Mouse (Mus musculus) liver, embryonic 14.5 days (tissue): ENCODE measurements at regions not wholly inside any gene's neighbourhood (a gene's known extent, or its start where the extent isn't known, plus 50 kb on each side); places are given as distances from the start of the nearest gene placed in this dataset.

Experiments
- ATAC-seq: fragments of 200-750 bp; cut with Nextera tagmentation; 2 replicates; pipeline ENCODE4 v1.8.0; 2017; ENCODE audit warnings: moderate number of reproducible peaks, mild to moderate bottlenecking, moderate library complexity; ENCODE audit not compliant: insufficient read depth
- DNase-seq, 3 experiments: peaks; one replicate each; pipeline ENCODE4 v3.0.0-alpha.2; 2012 to 2013; ENCODE audit warnings: low read depth in 3 of 3, low spot score in 3 of 3
- H3K27ac ChIP-seq: fragments of 300-500 bp; sonication (generic); 2 replicates; pipeline ENCODE4 v1.5.1; 2014; ENCODE audit warnings: moderate library complexity, mild to moderate bottlenecking, control low read depth, inconsistent platforms
- H3K27me3 ChIP-seq: fragments of 300-500 bp; sonication (generic); 2 replicates; pipeline ENCODE4 v1.6.1; 2014; ENCODE audit warnings: mild to moderate bottlenecking, low read length, moderate library complexity; ENCODE audit not compliant: control insufficient read depth, insufficient read depth
- H3K36me3 ChIP-seq: fragments of 300-500 bp; sonication (generic); replicated peaks from 2 replicates; pipeline ENCODE4 v1.6.1; 2014; ENCODE audit warnings: low read depth; ENCODE audit not compliant: control insufficient read depth, insufficient read depth
- H3K4me1 ChIP-seq, 2 experiments: fragments of 200-500 bp in 1 of 2; fragments of 300-500 bp in 1 of 2; sonication (generic) in 1 of 2; replicated peaks; 2 replicates each; pipeline ENCODE4 v1.6.1; 2012 to 2014; ENCODE audit warnings: antibody characterized with exemption in 1 of 2, inconsistent platforms in 1 of 2, low read length in 1 of 2; ENCODE audit not compliant: control insufficient read depth in 2 of 2, insufficient read depth in 2 of 2
- H3K4me2 ChIP-seq: fragments of 300-500 bp; sonication (generic); 2 replicates; pipeline ENCODE4 v1.6.1; 2014; ENCODE audit warnings: low read depth, mild to moderate bottlenecking, control low read depth, moderate library complexity
- H3K4me3 ChIP-seq, 2 experiments: fragments of 200-500 bp in 1 of 2; fragments of 300-500 bp in 1 of 2; sonication (generic) in 1 of 2; 2 replicates each; pipeline ENCODE4 v1.5.1; 2012 to 2014; ENCODE audit warnings: low read depth in 2 of 2, low read length in 2 of 2, mild to moderate bottlenecking in 2 of 2, control low read depth in 1 of 2, inconsistent platforms in 1 of 2, moderate library complexity in 1 of 2; ENCODE audit not compliant: insufficient read depth in 1 of 2
- H3K9ac ChIP-seq: fragments of 300-500 bp; sonication (generic); replicated peaks from 2 replicates; pipeline ENCODE4 v1.6.1; 2014; ENCODE audit warnings: mild to moderate bottlenecking, control low read depth, moderate library complexity
- H3K9me3 ChIP-seq: fragments of 300-500 bp; sonication (generic); 2 replicates; pipeline ENCODE4 v1.6.1; 2016; ENCODE audit warnings: low read length, mixed read lengths; ENCODE audit not compliant: control insufficient read depth
- CTCF ChIP-seq: IDR thresholded peaks from 2 replicates; pipeline ENCODE4 v1.5.1; 2016; ENCODE audit warnings: antibody characterized with exemption, low read depth, control low read depth
- EP300 ChIP-seq: IDR thresholded peaks from 2 replicates; pipeline ENCODE4 v1.6.1; 2016; ENCODE audit warnings: antibody characterized with exemption, low read depth
- WGBS: fragments of 180-500 bp; shearing (Covaris S2); extraction: QIAGEN DNeasy Blood & Tissue Kit; methylation state at CpG from one replicate; pipeline ENCODE4 v1.1.7; 2014; ENCODE audit not compliant: insufficient replicate concordance; 5-methylcytosine and 5-hydroxymethylcytosine counted together

GRCm38 (mm10) chr2:51073040-51073594 is 75.8 kb downstream of the Rnd3 start:
- peaks cover 0 to 2% of the 10 kb centered on the region in 2 experiments; a peak in 1 of 4 replicates for H3K4me1 ChIP-seq
- WGBS: 43% methylated on average over 14 of the region's 14 CpGs
- H3K9ac ChIP-seq: no peak overlapping the region
- DNase-seq: no peak
- H3K36me3 ChIP-seq: no peaks in the 10 kb centered on the region
- H3K4me2 ChIP-seq: no peak overlapping the region
- H3K9me3 ChIP-seq: no peaks in the 10 kb centered on the region
- no peak overlapping the region for H3K27ac ChIP-seq
- no peak for ATAC-seq
- no peaks in the 10 kb centered on the region for H3K27me3 ChIP-seq
- no peak for TF ChIP-seq EP300
- TF ChIP-seq CTCF: no peak
- no peak overlapping the region for H3K4me3 ChIP-seq

DNA sequence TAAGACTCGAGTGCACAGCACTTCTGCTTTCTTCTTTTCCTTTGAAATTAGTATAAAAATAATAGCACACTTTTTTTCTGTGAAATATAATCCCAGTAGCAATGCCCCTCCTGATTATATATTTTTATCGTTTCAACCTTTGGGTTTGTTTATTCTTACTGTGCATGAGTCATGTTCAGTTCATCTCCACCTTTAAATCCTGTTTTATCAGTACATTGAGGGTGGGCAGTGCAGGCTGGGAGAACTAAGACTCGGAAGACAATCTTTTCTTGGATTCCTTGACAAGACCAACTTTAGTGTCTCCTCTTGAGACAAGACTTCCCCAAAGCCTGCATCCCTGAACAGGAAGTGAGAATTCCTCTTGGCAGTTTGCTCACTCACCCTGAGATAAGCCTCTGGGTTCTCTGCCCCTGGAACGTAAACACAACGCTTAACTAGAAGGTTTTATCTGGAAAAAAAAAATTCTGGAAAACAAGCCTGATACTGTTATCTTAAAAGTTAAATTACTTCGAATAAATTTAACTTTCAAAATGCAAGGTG is 76.5 kb downstream of the Rnd3 start:
- H3K4me1 ChIP-seq: peaks cover 0 to 2% of the 10 kb centered on the region in 2 experiments; a peak in 1 of 4 replicates
- no peak overlapping the region for H3K9ac ChIP-seq
- H3K4me3 ChIP-seq: no peak overlapping the region
- no peak overlapping the region for H3K27ac ChIP-seq
- ATAC-seq (no peak), DNase-seq (no peak)
- 15% methylated on average over 6 of the region's 6 CpGs for WGBS
- no peaks in the 10 kb centered on the region for H3K9me3 ChIP-seq
- no peaks in the 10 kb centered on the region for H3K27me3 ChIP-seq
- TF ChIP-seq CTCF: no peak
- TF ChIP-seq EP300: no peak
- no peak overlapping the region for H3K4me2 ChIP-seq
- no peaks in the 10 kb centered on the region for H3K36me3 ChIP-seq

GRCm38 (mm10) chr2:51070902-51071301 is 78.0 kb downstream of the Rnd3 start:
- WGBS: 54% methylated on average over 2 of the region's 2 CpGs
- ATAC-seq: no peak
- Histone ChIP-seq H3K27ac (no peak overlapping the region), H3K9me3 (no peaks in the 10 kb centered on the region), H3K9ac (no peak overlapping the region), H3K4me3 (no peak overlapping the region), H3K36me3 (no peaks in the 10 kb centered on the region), H3K27me3 (no peaks in the 10 kb centered on the region), H3K4me2 (no peak overlapping the region), H3K4me1 (peaks cover 0 to 2% of the 10 kb centered on the region in 2 experiments; a peak in 1 of 4 replicates)
- TF ChIP-seq CTCF (no peak), EP300 (no peak)
- DNase-seq: no peak

DNA sequence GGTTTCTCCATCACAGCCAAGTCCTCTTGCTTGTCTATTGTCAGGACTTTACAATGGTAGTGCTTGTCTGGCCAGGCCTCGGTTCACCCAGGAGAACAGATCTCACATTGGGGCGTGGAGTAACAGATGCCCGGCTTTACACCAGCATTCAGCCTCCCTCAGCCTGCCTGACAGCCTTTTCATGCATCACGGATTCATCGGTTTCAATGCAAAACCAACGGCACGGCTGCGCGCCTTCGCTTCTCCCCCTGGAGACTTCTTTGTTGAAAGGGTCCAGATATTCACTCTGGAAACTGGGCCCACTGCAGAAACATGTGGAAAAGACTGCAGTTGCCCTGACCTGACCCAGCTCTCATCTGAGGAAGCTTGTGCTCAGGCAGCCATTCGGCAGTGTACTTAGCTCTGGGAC is 82.5 kb downstream of the Rnd3 start:
- Histone ChIP-seq H3K4me1 (no peaks in the 10 kb centered on the region), H3K4me2 (no peak overlapping the region), H3K4me3 (no peak overlapping the region), H3K36me3 (no peaks in the 10 kb centered on the region), H3K27me3 (no peaks in the 10 kb centered on the region), H3K27ac (no peak overlapping the region), H3K9ac (no peak overlapping the region), H3K9me3 (no peaks in the 10 kb centered on the region)
- no peak for TF ChIP-seq EP300
- no peak for TF ChIP-seq CTCF
- ATAC-seq: no peak
- 69% methylated on average over 11 of the region's 11 CpGs for WGBS
- no peak for DNase-seq

DNA sequence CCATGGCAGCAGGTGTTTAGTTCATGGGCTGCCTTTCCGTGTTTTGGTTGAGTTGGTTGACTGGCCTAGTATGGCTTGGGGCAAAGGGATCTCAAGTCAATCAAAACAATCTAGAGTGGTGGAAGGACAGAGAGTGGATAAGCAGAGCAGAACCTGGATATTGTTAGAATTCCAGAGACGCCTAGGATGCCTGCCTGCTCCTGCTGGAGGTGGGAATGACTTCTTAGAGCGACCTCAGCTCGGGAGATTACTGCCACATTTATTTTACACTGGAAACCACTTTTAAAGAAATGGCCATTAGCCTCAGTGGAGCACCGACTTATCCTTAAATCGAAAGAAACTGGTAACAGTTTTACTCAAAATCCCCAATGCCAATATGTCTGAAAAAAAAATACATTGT is 83.1 kb downstream of the Rnd3 start:
- H3K36me3 ChIP-seq: no peaks in the 10 kb centered on the region
- 55% methylated on average over 6 of the region's 6 CpGs for WGBS
- no peak for TF ChIP-seq EP300
- TF ChIP-seq CTCF: no peak
- no peak overlapping the region for H3K9ac ChIP-seq
- ATAC-seq: no peak
- H3K27ac ChIP-seq: no peak overlapping the region
- H3K27me3 ChIP-seq: no peaks in the 10 kb centered on the region
- no peak for DNase-seq
- no peaks in the 10 kb centered on the region for H3K4me1 ChIP-seq
- H3K9me3 ChIP-seq: no peaks in the 10 kb centered on the region
- H3K4me3 ChIP-seq: no peak overlapping the region
- H3K4me2 ChIP-seq: no peak overlapping the region
